Mouse (Mus musculus) cerebellum, postnatal 14 days (tissue): Measurements from ENCODE around the gene Lonrf3.

Source experiments
- DNase-seq, 2 experiments: peaks; one replicate each; pipeline ENCODE4 v3.0.0; 2021; ENCODE audit warnings: mixed read lengths in 2 of 2

Gene Lonrf3

GRCm38 (mm10) chrX:36328271-36329039 lies at the start of gene Lonrf3:
Gene Lonrf3, plus strand, starts transcription at chrX:36328353.
- DNase-seq, result peak; percentile 75 to 77

GRCm38 (mm10) chrX:36278750-36279149 lies 49.4 kb upstream of the Lonrf3 start:
- DNase-seq, result no peak

- DNase-seq, result no peak
These were observed 16.7 kb upstream of the Lonrf3 start for GRCm38 (mm10) chrX:36311420-36311819.

GRCm38 (mm10) chrX:36327491-36328255 lies 480 bp upstream of the Lonrf3 start:
- DNase-seq, result peak; percentile 37 to 50

GRCm38 (mm10) chrX:36329040-36329649 lies 992 bp downstream of the Lonrf3 start:
- DNase-seq, result peak; percentile 24 to 29

GRCm38 (mm10) chrX:36329849-36330411 lies 1.8 kb downstream of the Lonrf3 start:
- DNase-seq, result peak; percentile 50 to 60

- peak; percentile 47 to 57 for DNase-seq
These were observed 24.3 kb downstream of the Lonrf3 start for GRCm38 (mm10) chrX:36352446-36352845.

GRCm38 (mm10) chrX:36385340-36385739 lies 57.2 kb downstream of the Lonrf3 start:
- no peak for DNase-seq

- peak; percentile 4 to 5 for DNase-seq
These were observed 61.8 kb downstream of the Lonrf3 start for GRCm38 (mm10) chrX:36389971-36390370.

GRCm38 (mm10) chrX:36390503-36390902 lies 62.4 kb downstream of the Lonrf3 start:
- DNase-seq, result no peak

- no peak for DNase-seq
These were observed 64.5 kb downstream of the Lonrf3 start for GRCm38 (mm10) chrX:36392672-36393071.

GRCm38 (mm10) chrX:36393279-36393678 lies 65.1 kb downstream of the Lonrf3 start:
- peak in 1 of 2 experiments; percentile 2 for DNase-seq

GRCm38 (mm10) chrX:36400980-36401379 lies 72.8 kb downstream of the Lonrf3 start, which contains the start of gene Gm6268:
Gene Gm6268, plus strand, starts transcription at chrX:36401280.
- DNase-seq, result no peak

- peak in 1 of 2 experiments; percentile 7 for DNase-seq
These were observed 74.2 kb downstream of the Lonrf3 start for GRCm38 (mm10) chrX:36402316-36402715.
